Mouse (Mus musculus): ENCODE measurements around the gene Mafb. TPM values are rescaled to one million over a fixed set of nuclear protein-coding genes. Genes with fewer than 3 reads are reported as not detected.

The Mafb gene
- polyA plus RNA-seq, 1 experiment from 2014 or later, result 13.5 TPM

DNA sequence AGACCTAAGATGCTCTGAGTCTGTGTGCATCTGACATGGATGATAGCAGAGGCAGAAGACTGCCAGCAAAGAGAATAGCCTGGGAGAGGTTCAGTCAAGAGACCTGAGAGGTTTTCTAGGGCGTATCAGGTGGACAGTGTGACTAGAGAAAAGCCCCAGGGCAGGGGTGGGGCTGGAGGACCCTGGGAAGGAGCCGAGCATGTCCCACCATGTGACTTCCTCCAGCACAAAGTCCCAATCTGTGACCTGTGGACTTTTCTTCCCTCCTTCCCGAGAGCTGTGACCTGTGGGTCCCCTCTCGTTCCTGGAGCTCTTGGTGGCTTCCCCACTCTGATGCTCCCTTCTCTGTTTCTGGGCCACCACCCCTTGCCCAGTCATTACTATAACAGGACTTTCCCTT is 26.7 kb downstream of the Mafb start:
- no peaks in the 10 kb centered on the region for H3K36me3 ChIP-seq
- H3K4me3 ChIP-seq, result no peak overlapping the region
- 73% methylated on average over 4 of the region's 4 CpGs for WGBS
- no peaks in the 10 kb centered on the region for H3K27me3 ChIP-seq
- no peaks in the 10 kb centered on the region for H3K4me1 ChIP-seq
- no peak overlapping the region for H3K27ac ChIP-seq (replicated peaks)
- no peak for ATAC-seq (replicated peaks)
- no peak overlapping the region for H3K9ac ChIP-seq (replicated peaks)
- H3K4me2 ChIP-seq (replicated peaks), result no peak overlapping the region
- no peaks in the 10 kb centered on the region for H3K9me3 ChIP-seq

- no peaks in the 10 kb centered on the region for H3K36me3 ChIP-seq
- no peak overlapping the region for H3K4me2 ChIP-seq (replicated peaks)
- H3K9me3 ChIP-seq, result no peaks in the 10 kb centered on the region
- no peak for ATAC-seq (replicated peaks)
- no peak overlapping the region for H3K27ac ChIP-seq (replicated peaks)
- H3K27me3 ChIP-seq, result no peaks in the 10 kb centered on the region
- H3K4me1 ChIP-seq, result peaks cover 1% of the 10 kb centered on the region; the same call in 1 of the 2 replicates
- WGBS, result 90% methylated on average over 5 of the region's 5 CpGs
- H3K4me3 ChIP-seq, result no peak overlapping the region
- H3K9ac ChIP-seq (replicated peaks), result no peak overlapping the region
Observed at GRCm38 (mm10) chr2:160339595-160339994, 27.3 kb downstream of the Mafb start.

DNA sequence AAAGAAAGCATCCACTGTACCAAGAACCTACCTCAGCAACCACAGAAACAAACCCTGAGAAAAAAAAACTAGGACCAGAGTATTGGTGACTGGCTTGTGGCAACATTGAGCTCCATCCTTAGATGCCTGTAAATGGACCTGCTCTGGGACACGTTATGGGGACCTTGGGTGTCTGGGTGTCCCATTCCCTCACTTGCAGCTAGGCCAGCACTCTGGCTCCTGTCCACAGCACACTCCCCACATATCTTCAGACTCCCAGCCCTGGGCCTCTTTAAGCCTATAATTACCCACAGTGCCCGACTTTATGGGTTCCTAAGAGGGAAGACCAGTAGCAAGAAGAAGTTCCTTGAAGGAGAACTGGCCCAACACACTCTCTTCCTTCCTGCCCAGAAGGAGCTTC is 30.8 kb downstream of the Mafb start:
- Histone ChIP-seq H3K9ac (replicated peaks) (no peak overlapping the region), H3K4me3 (no peak overlapping the region), H3K4me1 (peaks cover 6% of the 10 kb centered on the region; the same call in 1 of the 2 replicates), H3K27ac (replicated peaks) (no peak overlapping the region), H3K4me2 (replicated peaks) (no peak overlapping the region), H3K36me3 (no peaks in the 10 kb centered on the region), H3K27me3 (no peaks in the 10 kb centered on the region), H3K9me3 (no peaks in the 10 kb centered on the region)
- 68% methylated on average over 2 of the region's 2 CpGs for WGBS
- ATAC-seq (replicated peaks), result no peak

DNA sequence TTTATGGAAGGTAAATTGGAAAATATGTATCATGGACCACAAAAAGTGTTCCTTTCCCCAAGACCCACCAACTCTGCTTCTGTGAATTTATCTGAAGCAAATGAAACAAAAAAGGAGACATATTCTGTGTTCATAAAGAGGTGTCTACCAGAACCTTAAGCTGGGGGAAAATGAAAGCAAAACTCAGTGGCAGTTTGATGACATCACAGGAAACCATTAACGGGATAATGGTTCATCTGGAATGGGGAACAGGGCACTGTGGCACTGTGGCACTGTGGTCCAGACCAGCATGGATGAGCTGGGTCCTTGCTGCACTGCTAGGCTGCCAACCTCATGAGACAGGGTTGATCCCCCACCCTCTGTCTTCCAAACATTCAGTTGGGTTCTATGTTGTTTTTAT is 31.8 kb downstream of the Mafb start:
- no peak overlapping the region for H3K9ac ChIP-seq (replicated peaks)
- H3K27me3 ChIP-seq, result no peaks in the 10 kb centered on the region
- no peak overlapping the region for H3K4me2 ChIP-seq (replicated peaks)
- no peaks in the 10 kb centered on the region for H3K9me3 ChIP-seq
- ATAC-seq (replicated peaks), result no peak
- no peak overlapping the region for H3K4me3 ChIP-seq
- WGBS, result 31% methylated on average over 1 of the region's 1 CpGs
- H3K4me1 ChIP-seq, result peaks cover 6% of the 10 kb centered on the region; the same call in 1 of the 2 replicates
- no peak overlapping the region for H3K27ac ChIP-seq (replicated peaks)
- no peaks in the 10 kb centered on the region for H3K36me3 ChIP-seq

DNA sequence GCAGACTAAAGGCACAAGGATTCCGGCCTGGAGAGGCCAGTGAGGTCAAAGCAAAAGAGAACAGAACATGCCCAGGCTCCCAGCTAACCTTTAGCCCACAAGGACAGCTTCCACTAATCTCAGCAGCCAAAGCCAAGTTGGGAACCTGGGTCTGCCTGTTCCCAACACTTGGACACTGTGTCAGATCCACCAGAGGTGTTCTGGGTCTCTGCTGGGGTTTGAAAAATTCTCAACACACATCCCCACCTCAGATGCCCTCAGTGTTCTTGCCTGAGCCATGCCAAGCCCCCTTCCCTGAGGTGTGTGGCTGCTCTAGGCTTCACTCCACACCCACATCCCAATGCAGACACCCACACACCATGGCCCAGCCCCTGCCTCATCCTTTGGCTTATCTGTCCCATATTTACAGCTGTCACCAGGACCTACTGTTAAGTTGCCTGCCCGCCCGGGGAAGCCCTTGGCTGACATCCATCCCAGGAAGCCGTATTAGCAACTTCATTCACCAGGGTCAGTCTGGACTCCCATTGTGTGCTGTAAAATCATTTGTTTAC is 32.7 kb downstream of the Mafb start, which contains the start of gene Gm826:
Gm826 (minus strand) TSS at position 52 of the 551 bp plus-strand sequence.
- Histone ChIP-seq H3K4me1 (peaks cover 7% of the 10 kb centered on the region; the same call in 1 of the 2 replicates), H3K9me3 (no peaks in the 10 kb centered on the region), H3K4me3 (no peak within 1 kb of the TSS), H3K27ac (replicated peaks) (no peak within 1 kb of the TSS), H3K9ac (replicated peaks) (no peak within 1 kb of the TSS), H3K4me2 (replicated peaks) (no peak within 1 kb of the TSS), H3K36me3 (no peaks in the 10 kb centered on the region), H3K27me3 (no peaks in the 10 kb centered on the region)
- WGBS, result 34% methylated on average over 4 of the region's 4 CpGs
- ATAC-seq (replicated peaks), result no peak

GRCm38 (mm10) chr2:160332516-160333325 is 34.1 kb downstream of the Mafb start:
- WGBS, result 92% methylated on average over 12 of the region's 12 CpGs
- Histone ChIP-seq H3K36me3 (no peaks in the 10 kb centered on the region), H3K9ac (replicated peaks) (no peak overlapping the region), H3K9me3 (no peaks in the 10 kb centered on the region), H3K27me3 (no peaks in the 10 kb centered on the region), H3K4me2 (replicated peaks) (no peak overlapping the region), H3K4me1 (peaks cover 11% of the 10 kb centered on the region), H3K4me3 (no peak overlapping the region), H3K27ac (replicated peaks) (no peak overlapping the region)
- ATAC-seq (replicated peaks), result no peak

- no peak overlapping the region for H3K4me3 ChIP-seq
- H3K4me1 ChIP-seq, result peaks cover 5% of the 10 kb centered on the region; the same call in 1 of the 2 replicates
- no peaks in the 10 kb centered on the region for H3K27me3 ChIP-seq
- no peak overlapping the region for H3K27ac ChIP-seq (replicated peaks)
- no peak overlapping the region for H3K9ac ChIP-seq (replicated peaks)
- WGBS, result 43% methylated on average over 9 of the region's 9 CpGs
- H3K36me3 ChIP-seq, result no peaks in the 10 kb centered on the region
- ATAC-seq (replicated peaks), result no peak
- H3K4me2 ChIP-seq (replicated peaks), result no peak overlapping the region
- no peaks in the 10 kb centered on the region for H3K9me3 ChIP-seq
Observed at GRCm38 (mm10) chr2:160328886-160329285, 38.0 kb downstream of the Mafb start.

- peaks cover 5% of the 10 kb centered on the region; the same call in 1 of the 2 replicates for H3K4me1 ChIP-seq
- ATAC-seq (replicated peaks), result no peak
Observed at GRCm38 (mm10) chr2:160327716-160328115, 39.1 kb downstream of the Mafb start.

DNA sequence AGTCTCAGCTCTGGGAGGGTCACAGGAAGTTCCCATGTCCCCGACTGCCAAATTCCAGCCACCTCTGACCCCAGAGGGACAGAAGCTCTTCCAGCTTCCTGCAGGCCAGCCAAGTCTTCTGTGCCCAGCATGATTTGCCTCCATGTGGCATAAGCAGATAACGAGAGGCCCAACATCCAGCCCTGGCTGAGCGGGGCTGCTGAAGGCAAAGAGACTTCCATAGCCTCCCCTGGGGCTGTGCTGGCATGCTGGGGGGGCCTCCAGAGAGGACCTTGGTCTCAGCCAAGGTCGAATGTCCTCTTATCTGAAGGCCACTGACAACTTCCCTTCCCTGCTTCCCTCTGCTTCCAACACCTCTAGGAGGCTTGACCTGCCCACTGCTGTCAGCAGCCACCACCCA is 39.7 kb downstream of the Mafb start:
- no peak for ATAC-seq (replicated peaks)
- no peak overlapping the region for H3K9ac ChIP-seq (replicated peaks)
- no peak overlapping the region for H3K4me2 ChIP-seq (replicated peaks)
- no peak overlapping the region for H3K4me3 ChIP-seq
- no peaks in the 10 kb centered on the region for H3K27me3 ChIP-seq
- 43% methylated on average over 4 of the region's 4 CpGs for WGBS
- H3K36me3 ChIP-seq, result no peaks in the 10 kb centered on the region
- H3K4me1 ChIP-seq, result peaks cover 5% of the 10 kb centered on the region; the same call in 1 of the 2 replicates
- no peaks in the 10 kb centered on the region for H3K9me3 ChIP-seq
- H3K27ac ChIP-seq (replicated peaks), result no peak overlapping the region

More at GRCm38 (mm10) chr2:160327716-160328115, 39.1 kb downstream of the Mafb start:
- H3K4me3 ChIP-seq, result no peak overlapping the region
- no peaks in the 10 kb centered on the region for H3K27me3 ChIP-seq
- H3K27ac ChIP-seq (replicated peaks), result no peak overlapping the region
- no peaks in the 10 kb centered on the region for H3K9me3 ChIP-seq
- H3K4me2 ChIP-seq (replicated peaks), result no peak overlapping the region
- H3K36me3 ChIP-seq, result no peaks in the 10 kb centered on the region
- 89% methylated on average over 4 of the region's 4 CpGs for WGBS
- H3K9ac ChIP-seq (replicated peaks), result no peak overlapping the region

DNA sequence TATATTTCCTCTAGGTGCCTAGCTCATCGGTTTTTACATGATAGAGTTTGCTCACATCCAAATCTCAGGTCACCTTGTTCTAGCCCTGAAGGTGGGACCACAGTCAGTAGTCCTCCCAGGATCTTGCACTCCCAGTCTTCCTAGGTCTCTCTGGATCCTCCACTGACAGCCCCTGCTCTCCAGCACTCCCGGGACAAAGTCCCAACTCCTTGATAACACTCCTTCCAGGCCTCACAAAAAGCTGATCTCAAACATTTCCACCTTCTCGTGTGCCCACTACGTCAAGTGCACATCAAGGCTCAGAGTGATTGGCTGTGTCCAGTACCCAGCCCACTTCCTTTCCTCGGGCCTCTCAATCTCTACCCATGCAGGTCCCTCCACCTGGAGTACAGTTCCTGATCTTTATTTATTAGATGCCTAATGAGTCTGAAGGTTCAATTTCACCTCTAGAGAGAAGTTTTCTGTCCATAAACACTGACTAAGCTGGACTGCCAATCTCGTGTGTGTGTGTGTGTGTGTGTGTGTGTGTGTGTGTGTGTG is 41.7 kb downstream of the Mafb start:
- H3K27ac ChIP-seq (replicated peaks), result no peak overlapping the region
- H3K4me2 ChIP-seq (replicated peaks), result no peak overlapping the region
- H3K36me3 ChIP-seq, result no peaks in the 10 kb centered on the region
- 87% methylated on average over 6 of the region's 6 CpGs for WGBS
- no peaks in the 10 kb centered on the region for H3K9me3 ChIP-seq
- no peak for ATAC-seq (replicated peaks)
- peaks cover 5% of the 10 kb centered on the region; the same call in 1 of the 2 replicates for H3K4me1 ChIP-seq
- no peaks in the 10 kb centered on the region for H3K27me3 ChIP-seq
- no peak overlapping the region for H3K4me3 ChIP-seq
- H3K9ac ChIP-seq (replicated peaks), result no peak overlapping the region

GRCm38 (mm10) chr2:160321829-160322228 is 45.0 kb downstream of the Mafb start:
- no peaks in the 10 kb centered on the region for H3K9me3 ChIP-seq
- H3K36me3 ChIP-seq, result no peaks in the 10 kb centered on the region
- no peak overlapping the region for H3K27ac ChIP-seq (replicated peaks)
- H3K4me1 ChIP-seq, result no peaks in the 10 kb centered on the region
- H3K9ac ChIP-seq (replicated peaks), result no peak overlapping the region
- no peak overlapping the region for H3K4me2 ChIP-seq (replicated peaks)
- ATAC-seq (replicated peaks), result no peak
- H3K4me3 ChIP-seq, result no peak overlapping the region
- no peaks in the 10 kb centered on the region for H3K27me3 ChIP-seq
- 44% methylated on average over 4 of the region's 4 CpGs for WGBS

DNA sequence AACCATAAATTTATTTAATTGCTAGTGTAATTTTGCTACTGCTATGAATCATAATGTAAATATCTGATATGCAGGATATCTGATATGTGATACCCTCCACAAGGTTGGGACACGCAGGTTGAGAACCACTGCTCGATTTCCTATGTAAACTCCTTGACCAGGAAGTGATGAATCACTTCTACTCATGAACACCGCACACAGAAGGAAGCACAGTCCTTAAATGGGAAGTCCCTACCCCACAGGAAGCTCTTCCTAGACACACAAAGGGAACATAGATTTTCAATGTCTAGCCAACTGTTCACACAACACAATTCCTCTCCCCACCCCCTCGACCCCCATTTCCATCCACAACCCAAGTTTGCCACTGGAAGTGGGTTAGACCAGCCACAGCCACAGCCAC is 48.6 kb downstream of the Mafb start:
- no peaks in the 10 kb centered on the region for H3K36me3 ChIP-seq
- H3K27ac ChIP-seq (replicated peaks), result no peak overlapping the region
- 88% methylated on average over 4 of the region's 4 CpGs for WGBS
- 0 out of 2 replicates have a peak, but pooled peaks cover 4% of the 10 kb centered on the region for H3K4me1 ChIP-seq
- H3K27me3 ChIP-seq, result no peaks in the 10 kb centered on the region
- H3K9me3 ChIP-seq, result no peaks in the 10 kb centered on the region
- H3K9ac ChIP-seq (replicated peaks), result no peak overlapping the region
- no peak overlapping the region for H3K4me2 ChIP-seq (replicated peaks)
- H3K4me3 ChIP-seq, result no peak overlapping the region
- no peak for ATAC-seq (replicated peaks)

All from forebrain, embryonic 15.5 days (tissue).